Mouse (Mus musculus): ENCODE data around the gene Zdhhc8.
A peak's percentile ranks its signal among the peaks of the same experiment; 100 is the strongest.
"Not testable (repeated sequence)": the region's sequence is repeated elsewhere in the genome, so short reads cannot be mapped to it uniquely, and the experiment has no call there.

The Zdhhc8 gene

DNA sequence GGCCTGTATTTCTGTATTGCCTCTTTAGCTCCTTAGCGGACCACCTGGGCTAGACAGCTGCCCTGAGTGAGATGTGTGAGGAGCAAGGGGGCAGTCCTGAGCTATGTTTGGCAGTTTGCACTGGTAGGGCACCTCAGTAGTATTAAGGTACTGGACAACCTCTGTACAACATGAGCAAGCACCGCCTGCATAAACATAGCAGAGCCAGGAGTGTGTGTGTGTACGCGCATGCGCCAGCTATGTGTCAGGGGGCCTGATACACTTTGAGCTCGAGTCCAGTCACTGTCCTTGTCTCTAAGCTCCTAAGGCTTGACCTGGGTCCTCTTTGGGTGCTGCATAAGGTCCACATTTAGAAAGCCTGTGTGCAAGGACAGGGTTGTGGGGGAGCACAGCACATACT, 4.3 kb downstream of the Zdhhc8 start:
- DNase-seq = no peak

DNA sequence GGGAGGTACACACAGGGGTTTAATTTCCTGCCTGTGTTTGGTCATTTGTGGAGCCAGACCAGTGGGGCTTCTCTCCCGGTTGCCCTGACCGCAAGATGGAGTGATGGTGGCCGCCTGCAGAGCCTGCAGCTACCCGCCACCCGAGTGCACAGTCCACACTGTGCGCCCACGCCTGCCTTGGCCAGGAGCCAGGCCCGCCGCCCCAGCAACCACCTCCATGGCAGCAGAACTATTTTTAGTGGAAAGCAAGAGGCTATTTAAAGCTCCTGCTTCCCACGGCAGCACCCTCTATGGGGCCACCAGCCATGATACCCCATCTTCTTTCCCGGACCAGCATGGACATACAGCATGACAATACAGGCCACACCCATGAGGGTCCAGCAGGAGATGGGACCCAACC, 5.3 kb downstream of the Zdhhc8 start:
- DNase-seq = no peak

DNA sequence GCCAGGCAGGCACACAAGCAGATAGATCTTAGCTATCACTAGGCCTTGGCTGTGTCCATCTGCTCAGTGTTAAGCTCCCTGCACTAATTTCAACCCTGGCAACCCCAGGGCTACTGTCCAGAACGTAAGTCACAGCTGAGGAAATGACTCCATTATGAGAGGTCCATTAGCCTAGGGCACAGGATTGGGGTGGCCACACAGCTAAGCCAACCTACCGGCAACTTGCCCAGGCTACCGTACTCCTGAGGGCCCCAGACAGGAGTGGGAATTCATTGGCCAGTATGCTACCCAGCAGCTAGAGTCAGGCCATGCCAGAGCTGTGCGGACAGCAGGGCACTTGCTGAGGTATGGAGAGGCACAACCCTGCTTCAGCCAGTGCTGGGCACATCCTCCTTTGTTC, 6.1 kb downstream of the Zdhhc8 start:
- DNase-seq = no peak

DNA sequence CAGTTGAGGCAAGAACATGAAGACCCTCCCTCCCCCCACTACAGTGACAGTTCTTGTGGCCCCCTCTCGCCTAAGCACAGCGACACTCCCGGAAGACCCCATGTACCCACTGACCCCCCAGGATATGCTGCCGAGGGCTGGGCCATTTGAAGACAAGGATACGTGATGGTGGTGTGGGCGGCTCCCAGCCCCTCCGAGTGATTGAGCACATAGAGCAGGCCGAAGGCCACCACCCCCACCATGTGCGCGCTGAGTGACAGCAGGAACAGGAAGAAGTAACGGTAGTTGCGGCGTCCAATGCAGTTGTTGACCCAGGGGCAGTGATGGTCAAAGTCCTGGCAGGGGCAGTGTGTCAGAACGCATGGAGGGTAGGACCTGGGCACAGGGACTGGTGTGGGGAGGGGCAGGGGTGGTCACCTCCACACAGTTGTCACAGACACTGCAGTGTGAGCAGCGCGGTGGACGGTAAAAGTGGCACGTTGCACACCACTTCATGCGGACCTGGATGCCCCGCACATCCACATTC, 7.0 kb downstream of the Zdhhc8 start:
- DNase-seq = no peak

DNA sequence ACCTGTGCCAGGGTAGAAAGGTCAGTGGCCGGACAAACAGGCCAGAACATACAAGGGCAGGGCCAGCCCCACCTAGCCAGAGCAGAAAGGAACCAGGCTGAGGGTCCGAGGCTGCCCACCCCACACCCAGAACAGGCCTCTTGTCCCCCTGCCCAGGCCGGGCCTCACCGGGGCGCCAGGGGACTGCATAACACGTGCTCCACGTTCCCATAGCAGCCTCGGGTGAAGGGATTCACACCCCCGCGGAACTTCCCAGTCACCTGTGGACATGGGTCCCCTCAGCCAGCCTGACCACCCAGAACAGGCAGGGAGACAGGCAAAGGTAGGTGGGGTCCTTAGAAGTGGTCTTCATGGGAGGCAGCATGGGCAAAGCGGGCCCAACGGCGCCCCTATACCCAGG, 7.7 kb downstream of the Zdhhc8 start:
- DNase-seq = no peak

DNA sequence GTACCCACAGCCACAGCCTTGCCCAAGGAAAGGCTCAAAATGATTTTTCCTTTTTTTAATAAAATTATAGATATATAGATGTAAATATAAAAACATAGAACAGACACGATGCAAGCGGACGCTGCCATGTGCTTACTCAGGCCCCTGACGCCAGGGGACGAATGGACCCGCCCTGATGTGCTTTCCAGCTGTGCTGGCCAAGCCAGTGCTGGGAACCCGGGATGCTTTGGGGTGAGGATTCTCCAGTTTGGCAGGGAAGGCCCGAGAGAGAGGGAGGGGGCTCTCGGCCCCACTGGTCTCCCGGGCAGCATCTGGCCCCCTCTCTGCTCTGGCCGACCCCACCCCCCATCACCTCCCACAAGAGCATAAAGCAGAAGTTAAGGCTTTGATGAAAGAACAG, 12.7 kb downstream of the Zdhhc8 start:
- DNase-seq = no peak

DNA sequence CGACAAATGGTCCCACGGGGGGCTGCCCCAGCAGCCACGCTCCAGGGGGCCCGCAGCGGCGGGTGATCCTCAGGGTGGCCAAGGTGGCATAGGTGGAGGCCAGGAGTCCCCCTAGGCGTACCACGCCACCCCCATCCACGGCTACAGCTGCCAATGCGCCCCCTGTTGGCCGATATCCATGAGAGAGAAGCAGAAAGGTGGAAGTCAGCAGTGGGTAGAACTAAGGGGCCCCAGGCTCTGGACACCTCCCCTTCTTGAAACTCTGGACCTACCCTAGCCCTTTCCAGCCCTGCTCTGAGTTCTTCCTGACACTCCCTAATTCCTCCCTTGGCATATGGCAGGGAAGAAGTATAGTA, 13.4 kb downstream of the Zdhhc8 start:
- no peak for DNase-seq

DNA sequence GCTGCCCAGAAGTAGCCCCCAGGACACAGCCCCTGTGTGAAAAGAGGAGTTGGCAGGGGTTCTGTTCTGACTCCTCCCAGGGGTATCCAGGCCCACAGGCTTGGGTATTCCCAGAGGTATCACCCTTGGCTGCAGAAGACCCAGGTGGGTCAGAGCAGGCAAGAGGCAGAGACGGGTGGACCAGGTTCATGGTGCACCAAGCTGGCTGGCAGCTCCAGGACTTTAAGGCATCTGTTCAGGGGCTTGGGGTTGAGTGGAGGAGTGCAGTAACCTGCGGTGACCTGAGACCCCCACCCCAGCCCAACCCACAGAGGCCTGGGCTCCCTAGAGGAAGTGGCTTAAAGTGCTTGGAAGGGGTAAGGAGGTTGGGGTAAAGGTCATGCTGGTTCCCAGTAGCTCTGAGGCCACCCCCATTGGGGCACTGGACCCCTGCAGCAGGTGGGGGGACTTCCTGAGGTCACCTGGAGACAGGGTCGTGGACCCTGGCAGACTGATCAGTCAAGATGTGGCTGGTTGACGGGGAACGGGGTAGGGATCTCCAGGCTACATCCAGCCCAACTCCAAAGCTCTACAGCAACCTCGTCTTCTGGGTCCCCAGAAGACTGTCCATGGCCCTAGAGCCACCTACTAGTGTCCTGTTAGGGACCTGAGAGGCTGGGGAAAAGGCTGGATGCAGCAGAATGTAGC, 13.9 kb downstream of the Zdhhc8 start:
- no peak for DNase-seq

DNA sequence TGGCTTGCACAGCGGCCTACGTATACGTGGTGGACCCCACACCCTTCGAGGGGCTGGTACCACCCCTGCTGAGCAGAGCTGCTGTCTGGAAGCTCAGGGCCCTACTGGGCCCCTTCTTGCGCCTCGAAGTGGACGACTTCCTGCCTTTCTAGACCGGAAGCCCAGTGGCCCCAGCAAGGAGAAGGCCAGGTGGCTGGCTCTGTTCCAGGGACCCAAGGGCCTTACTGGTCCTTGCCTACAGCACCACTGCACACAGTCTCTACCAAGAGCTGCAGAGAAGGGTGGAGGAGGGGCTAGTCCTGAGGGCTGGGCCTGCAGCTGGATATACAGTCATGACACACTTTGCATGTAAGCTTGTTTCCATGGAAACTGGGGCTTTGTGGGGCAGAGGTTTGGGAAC, 14.9 kb downstream of the Zdhhc8 start:
- DNase-seq = no peak

DNA sequence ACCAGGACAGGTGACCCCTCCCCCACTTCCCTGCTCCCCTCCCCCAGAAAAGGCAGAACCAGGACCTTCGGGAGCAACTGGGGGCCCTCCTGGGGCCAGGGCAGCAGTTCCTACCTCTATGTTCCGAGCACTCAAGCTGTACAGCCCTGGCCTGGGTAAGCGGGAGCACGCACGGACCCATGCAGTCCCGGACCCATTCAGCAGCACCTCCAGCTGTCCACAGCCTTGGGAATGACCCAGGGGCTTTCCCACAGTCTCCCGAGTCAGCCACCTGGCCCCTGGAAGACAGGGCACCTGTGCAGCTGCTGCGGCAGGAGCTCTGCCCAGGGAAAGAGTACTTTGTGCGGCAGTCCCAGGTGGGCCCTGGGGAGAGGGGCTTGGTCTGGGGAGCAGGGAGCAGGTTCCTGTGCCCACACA, 16.3 kb downstream of the Zdhhc8 start:
- no peak for DNase-seq

DNA sequence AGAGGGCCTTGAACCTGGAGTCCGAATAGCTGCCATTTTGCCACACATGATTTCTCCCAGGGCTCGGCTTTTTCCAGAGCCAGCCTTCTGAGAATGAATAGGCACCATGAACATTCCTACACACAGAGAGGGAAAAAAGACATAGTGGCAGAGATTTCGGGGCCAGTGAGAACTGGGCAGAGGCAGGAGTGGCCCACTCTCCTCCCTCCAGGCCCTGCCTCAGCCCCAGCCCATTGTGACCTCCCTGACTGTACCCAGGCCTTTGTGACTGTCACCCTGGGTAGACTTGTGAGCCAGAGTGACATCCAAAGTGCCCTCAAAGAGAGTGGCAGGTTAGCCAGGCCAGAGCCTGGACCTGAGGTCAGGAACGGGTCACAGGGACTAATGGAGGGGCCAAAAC, 17.4 kb downstream of the Zdhhc8 start, which contains the start of gene Ccdc188:
Ccdc188 (plus strand) TSS at position 301 of the 400 bp plus-strand sequence.
- no peak for DNase-seq

DNA sequence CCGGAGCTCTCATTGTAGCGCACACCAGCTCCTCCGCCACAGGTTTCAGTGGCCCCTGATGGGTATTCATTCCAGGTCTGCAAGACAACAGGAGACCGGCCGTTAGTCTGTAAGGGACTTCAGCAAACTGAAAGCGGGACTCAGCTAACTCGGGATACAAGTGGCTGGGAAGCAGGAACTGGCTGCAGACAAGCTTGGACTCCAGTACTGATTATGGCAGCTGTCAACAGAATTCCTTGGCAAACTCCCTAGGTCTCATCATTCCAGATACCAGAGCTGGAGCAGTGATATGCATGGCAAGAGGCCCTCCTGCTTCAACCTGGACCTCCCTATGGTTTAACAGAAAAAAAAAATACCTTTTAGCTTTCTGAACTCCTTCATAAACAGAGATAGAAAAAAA, 20.1 kb downstream of the Zdhhc8 start:
- no peak for DNase-seq

DNA sequence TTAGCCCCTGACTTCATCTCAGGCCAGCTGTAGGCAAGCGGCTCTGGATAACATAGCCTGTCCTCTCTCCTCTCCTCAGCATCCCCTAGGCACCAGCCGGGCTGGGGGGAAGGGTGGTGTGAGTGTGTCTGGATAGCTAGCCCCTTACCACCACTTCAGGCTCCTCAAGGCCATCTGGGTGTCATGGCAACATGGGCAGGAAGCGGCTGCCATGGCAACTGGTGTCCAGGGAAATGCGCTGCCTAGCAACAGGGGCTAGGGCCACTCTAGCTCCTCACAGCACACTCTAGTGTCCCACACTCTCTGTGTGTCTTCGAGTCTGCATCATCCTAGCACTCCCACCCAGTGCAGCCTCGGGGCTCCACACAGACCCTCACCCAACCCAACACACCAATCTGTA, 21.2 kb downstream of the Zdhhc8 start:
- no peak for DNase-seq

DNA sequence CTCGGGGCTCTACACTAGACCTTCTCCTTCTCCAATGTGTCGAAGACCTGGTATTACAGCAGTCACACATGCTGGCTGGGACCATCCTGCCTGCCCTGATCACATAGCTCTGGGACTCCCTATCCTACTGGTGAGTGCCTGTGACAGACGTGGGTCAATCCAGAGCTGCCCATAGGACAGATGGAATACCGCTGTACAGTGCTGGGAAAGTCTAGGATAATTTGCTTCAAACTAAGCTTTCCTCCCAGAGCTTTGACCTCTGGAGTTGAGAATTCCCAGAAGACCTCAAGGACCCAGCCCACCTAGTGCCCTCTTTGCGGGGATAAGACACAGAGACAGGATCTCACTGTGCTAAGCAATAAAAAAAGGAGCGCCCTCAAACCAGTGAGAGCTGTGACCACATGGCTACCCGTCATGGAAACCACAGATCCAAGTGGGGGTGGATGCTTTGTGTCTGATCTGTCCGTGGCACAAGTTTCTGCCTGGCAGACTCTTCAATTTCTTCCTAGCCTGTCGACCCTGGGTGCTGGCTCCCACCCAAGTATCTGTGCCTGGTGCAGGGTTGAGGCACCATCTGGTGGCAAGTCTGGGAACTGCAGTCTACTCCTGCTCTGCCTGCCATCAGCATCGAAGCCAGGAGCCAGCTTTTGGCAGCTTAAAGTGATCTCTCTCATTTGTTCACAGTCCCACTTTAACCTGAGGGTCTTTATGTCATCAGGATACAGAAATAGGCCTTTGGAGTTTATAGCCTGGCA, 23.3 kb downstream of the Zdhhc8 start:
- DNase-seq = peak; percentile 66 to 86

DNA sequence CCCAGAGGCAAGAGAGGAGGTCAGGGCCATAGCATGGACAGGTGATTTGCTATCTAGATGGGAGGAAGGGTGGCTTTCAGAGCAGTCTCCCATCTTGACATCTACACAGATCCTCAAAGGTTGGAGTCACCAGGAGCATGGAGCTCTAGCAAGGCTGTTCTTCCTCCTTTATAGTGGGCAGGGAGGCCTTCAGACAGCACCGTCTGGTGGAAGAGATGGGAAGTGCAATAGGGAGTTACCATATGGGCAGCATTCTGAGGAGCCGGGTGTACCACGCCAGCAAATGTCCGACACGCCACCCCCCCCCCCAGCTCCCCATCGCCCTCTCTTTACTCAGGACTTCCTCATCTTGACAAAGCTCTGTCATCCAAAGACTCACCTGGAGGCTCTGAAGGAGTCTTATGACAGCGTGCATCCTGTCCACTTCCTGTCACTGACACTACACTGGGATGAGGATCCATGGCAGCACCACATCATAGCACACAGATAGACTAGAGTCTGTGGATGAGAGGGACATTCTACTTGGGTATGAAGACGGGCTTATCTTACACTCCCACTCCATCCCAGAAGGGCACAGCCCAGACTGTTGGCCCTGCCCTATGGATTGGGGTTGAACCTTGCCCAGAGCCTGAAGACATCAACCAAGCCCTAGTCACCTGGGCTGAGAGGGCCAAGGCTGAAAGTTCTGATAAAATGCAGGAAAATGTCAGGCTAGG, 24.1 kb downstream of the Zdhhc8 start:
- peak; percentile 32 to 76 for DNase-seq

DNA sequence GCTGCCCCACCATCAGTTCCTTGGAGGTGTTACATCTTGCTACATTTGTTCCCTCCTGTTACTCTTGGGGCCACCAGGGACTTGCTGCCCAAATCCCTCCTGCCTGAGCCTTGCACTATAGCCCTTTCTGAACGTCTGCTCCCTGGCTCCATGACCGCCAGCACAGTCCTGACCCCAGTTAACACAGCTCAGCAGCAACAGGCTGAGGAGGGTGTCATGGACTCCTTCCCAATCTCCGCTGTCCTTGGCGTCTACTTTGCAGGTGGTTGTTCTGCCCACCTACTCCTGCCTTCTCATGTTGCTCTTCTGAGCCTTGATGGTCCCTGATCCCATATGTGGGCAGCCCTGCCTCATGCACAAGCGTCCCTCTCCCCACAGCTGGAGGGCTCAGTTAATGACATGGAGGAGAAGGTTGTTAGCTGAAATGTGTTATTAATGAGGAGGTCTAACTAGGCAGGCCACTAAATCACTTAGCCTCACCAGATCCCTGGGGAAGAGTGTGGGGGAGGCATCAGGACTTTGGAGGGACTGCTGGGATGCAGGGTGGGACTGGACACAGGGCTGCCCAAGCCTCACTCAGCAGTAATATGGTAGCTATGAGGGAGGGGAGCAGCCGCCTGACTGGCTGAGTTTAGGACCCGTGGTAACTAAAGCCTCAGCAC, 31.4 kb downstream of the Zdhhc8 start:
- no peak for DNase-seq

DNA sequence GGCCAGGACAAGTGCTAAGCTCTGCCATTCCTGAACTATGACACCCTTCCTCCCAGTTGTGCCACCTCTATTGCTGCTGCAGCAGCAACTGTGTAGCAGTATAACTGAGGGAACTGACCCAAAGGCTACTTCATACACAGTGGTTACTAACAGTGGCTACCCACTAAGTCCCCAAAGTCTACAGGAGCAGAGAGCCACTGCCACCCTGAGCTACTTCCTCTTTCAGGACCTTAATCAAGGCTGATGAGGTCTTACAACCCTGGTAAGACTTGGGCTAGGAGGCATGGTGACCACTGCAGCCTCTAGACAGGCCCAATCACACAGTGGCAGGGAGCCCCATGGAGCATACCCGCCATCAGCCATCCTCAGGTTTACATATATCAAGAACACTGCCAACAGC, 32.9 kb downstream of the Zdhhc8 start:
- DNase-seq = no peak

DNA sequence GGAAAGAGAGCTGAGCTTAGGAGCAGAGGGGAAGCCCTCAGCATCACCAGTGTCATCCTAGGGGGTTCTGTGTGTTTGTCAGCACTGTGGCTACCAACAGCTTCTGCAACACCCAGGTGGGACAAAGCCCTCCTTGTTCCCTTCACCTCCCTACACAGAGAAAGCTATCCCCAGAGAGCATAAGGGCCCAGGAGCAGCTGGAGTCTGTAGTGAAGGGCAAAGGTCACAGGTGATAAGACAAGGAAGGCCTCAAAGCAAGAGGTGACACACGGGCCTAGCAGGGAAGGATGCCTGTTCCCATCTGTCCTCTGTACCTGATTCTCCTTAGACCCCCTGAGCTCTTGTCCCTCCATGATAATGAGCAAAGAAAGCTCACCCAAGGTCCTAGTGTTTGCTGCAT, 33.3 kb downstream of the Zdhhc8 start:
- DNase-seq = no peak

DNA sequence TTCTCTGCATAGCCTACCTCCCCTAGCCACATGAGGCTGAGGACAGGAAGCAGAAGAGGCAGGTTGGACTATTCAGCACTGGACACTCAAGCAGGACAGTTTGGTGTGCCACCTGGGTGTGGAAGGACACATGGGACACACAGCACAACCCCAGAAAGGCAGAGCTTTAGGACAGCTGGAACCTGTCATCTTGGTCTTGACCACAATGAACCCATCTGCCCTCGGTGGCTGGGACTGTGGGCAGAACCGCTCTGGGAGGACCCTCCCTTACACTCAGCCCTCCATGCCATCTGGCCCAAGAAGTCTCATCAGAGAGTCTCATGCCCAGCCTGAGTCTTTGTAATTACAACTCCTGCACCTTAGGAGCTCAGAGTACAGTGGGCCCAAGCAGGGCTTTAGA, 34.9 kb downstream of the Zdhhc8 start:
- DNase-seq = no peak

DNA sequence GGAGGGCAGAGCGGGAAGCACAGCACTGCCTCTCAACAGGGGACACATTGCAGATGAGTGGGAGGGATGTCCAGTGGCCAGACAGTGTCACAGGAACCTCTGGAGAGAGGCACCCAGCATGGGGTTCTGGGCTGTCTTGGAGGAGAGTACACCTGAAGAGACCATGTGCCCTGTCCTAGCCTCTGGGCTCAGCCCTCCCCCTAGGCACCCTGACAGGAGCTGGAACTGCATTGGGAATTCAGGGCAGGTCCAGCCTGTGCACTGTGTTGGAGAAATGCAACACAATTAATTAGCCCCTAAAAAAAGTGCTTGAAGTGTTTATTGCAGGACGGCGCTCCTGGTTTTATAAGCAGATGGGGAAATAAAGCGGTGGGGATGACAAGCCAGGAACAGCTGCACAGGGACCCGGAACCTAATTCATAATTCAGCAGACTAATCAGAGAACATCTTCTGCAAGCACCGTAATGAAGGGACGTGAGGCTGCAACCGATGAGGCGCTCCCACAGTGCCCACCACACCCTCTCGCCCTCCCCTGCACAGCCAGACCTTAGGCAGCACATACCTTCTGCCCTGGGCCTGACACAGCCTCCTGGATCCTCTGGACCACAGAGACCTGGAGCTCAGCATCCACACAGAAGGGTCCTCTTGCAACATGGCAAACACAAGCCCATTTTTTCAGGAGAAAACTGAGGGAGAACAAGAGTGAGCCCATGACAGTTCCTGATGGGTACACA, 36.4 kb downstream of the Zdhhc8 start:
- DNase-seq = no peak

DNA sequence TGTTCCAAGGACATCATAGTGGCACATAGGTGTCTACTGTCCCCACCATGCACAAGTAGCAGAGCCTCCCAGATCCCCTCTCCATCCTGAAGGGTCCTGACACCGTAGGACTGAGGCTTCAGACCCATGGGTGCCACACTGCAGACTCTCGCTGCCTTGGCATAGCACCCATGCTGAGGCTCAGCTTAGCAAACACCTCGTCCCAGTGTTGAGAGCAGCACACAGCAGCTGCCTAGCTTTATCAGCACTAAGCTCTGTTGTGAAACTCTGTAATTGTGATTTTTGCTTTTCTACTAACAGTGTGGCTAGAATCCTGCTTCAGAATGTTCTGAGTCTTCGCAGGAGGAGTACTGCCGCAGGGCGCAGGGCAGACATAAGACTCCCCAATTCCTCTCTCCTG, 37.1 kb downstream of the Zdhhc8 start:
- DNase-seq = no peak

DNA sequence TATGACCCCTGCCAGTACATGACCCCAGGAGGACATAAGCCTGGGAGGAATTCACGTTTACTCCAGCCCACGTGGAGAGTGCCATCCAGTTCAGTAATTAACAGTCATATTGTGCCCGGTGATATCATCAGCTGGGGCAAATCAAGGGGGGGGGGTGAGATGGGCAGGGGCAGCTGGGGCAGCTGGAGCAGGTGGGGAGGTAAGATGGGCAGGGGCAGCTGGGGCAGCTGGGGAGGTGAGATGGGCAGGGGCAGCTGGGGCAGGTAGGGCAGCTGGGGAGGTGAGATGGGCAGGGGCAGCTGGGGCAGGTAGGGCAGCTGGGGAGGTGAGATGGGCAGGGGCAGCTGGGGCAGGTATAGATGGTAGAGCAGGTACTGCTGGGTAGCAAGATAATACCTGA, 39.4 kb downstream of the Zdhhc8 start:
- DNase-seq = not testable (repeated sequence)

DNA sequence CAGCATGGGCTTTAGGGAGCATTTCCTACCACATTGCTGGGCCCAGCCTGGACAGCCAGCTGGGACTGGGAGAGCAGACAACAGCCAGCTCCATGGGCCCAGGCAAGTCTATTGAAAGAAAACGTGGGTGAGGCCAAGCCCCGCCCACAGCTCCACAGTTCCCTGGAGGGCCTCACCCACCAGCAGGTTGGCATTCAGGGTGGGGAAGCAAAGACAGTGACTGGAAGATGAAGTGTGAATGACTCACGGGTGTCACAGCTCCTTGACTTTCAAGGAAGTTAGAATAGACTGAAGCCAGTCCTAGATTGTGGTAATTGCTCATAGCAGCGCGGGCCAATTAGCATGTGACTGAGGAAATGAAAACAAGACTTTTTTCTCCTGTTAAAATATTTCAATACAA, 39.9 kb downstream of the Zdhhc8 start:
- DNase-seq = peak in 1 of 2 experiments; percentile 9

All from kidney, adult 8-10 months (tissue).